In genomic region chr1:181420080-181420536, GRCm38 (mm10) we compare ENCODE assay signal across 15 mouse cellular contexts.
DNase-seq lines count a peak whose midpoint lies in the region; ATAC-seq lines count a peak whose summit lies in the region.
"Had no signal": no experiment of that assay in that cellular context is flagged by ENCODE, and none has a peak within 500 bp of the region (broad histone marks: within the 10 kb centered on the region; RNA-seq: fewer than 3 reads in every experiment).

No protein-coding gene starts in this region.

- peak; percentile 57; the same call in 1 of the 2 replicates for ATAC-seq in forebrain, embryonic 15.5 days (replicated peaks)
- ATAC-seq: liver, embryonic 12.5 days had no signal

- no peaks in the 10 kb centered on the region for H3K9me3 ChIP-seq in forebrain, embryonic 15.5 days
- H3K9me3 ChIP-seq in forebrain, embryonic 10.5 days: no peaks in the 10 kb centered on the region
- H3K9me3 ChIP-seq: hindbrain, embryonic 12.5 days; liver, embryonic 12.5 days; midbrain, embryonic 12.5 days; stomach, embryonic 15.5 days had no signal

- 12% methylated on average over 11 of the region's 11 CpGs for WGBS in forebrain, embryonic 15.5 days
- WGBS in forebrain, embryonic 10.5 days: 56% methylated on average over 11 of the region's 11 CpGs

- H3K4me3 ChIP-seq in forebrain, embryonic 15.5 days: no peak overlapping the region
- no peak overlapping the region for H3K4me3 ChIP-seq in forebrain, embryonic 10.5 days
- H3K4me3 ChIP-seq: hindbrain, embryonic 12.5 days; liver, embryonic 12.5 days; midbrain, embryonic 12.5 days; stomach, embryonic 15.5 days had no signal

- no peak overlapping the region for H3K9ac ChIP-seq in forebrain, embryonic 15.5 days (replicated peaks)
- H3K9ac ChIP-seq: hindbrain, embryonic 12.5 days; liver, embryonic 12.5 days; midbrain, embryonic 12.5 days; stomach, embryonic 15.5 days had no signal

- no peak overlapping the region for H3K4me2 ChIP-seq in forebrain, embryonic 15.5 days (replicated peaks)
- H3K4me2 ChIP-seq: hindbrain, embryonic 12.5 days; liver, embryonic 12.5 days; midbrain, embryonic 12.5 days; stomach, embryonic 15.5 days had no signal

- no peak for DNase-seq in forebrain, embryonic 10.5 days (ENCODE audit: extremely low spot score, low spot score)
- peak; percentile 31 to 46 for DNase-seq in layer of hippocampus, postnatal 14 days (ENCODE audit: low spot score in 2 of 2)
- DNase-seq in layer of hippocampus, postnatal 25 days (ENCODE audit: extremely low spot score in 1 of 2, low spot score in 1 of 2): no peak
- DNase-seq in right cerebral cortex, postnatal 10 days (ENCODE audit: low spot score in 2 of 2): peak; percentile 58 to 64
- DNase-seq in right cerebral cortex, postnatal 25 days: no peak
- DNase-seq in spleen, adult 12 weeks (ENCODE audit: low spot score): no peak
- DNase-seq in MN1 (ENCODE audit: low spot score): no peak
- DNase-seq: kidney, adult 9 months; right cerebral cortex, postnatal 14 days; thymus, postnatal 36 days had no signal

- peak overlapping the region; percentile 60 for H3K27ac ChIP-seq in forebrain, embryonic 15.5 days (replicated peaks)
- H3K27ac ChIP-seq in forebrain, embryonic 10.5 days: no peak overlapping the region
- H3K27ac ChIP-seq: hindbrain, embryonic 12.5 days; liver, embryonic 12.5 days; midbrain, embryonic 12.5 days; stomach, embryonic 15.5 days had no signal

- peaks cover 32% of the 10 kb centered on the region for H3K4me1 ChIP-seq in forebrain, embryonic 15.5 days
- H3K4me1 ChIP-seq in forebrain, embryonic 10.5 days: peaks cover 26% of the 10 kb centered on the region
- H3K4me1 ChIP-seq: liver, embryonic 12.5 days had no signal

- H3K36me3 ChIP-seq in forebrain, embryonic 15.5 days: no peaks in the 10 kb centered on the region
- H3K36me3 ChIP-seq in forebrain, embryonic 10.5 days (replicated peaks): no peaks in the 10 kb centered on the region
- H3K36me3 ChIP-seq: hindbrain, embryonic 12.5 days; liver, embryonic 12.5 days; midbrain, embryonic 12.5 days; stomach, embryonic 15.5 days had no signal

- no peaks in the 10 kb centered on the region for H3K27me3 ChIP-seq in forebrain, embryonic 15.5 days
- 0 out of 2 replicates have a peak, but pooled peaks cover 11% of the 10 kb centered on the region for H3K27me3 ChIP-seq in forebrain, embryonic 10.5 days (ENCODE audit: poor library complexity, severe bottlenecking)

Comparison
In these comparisons a context has a peak if more than half of its experiments do, and no peak if none do; other contexts are left out.
1. DNase-seq: peak in layer of hippocampus, postnatal 14 days (2 of 2) and right cerebral cortex, postnatal 10 days (2 of 2); none in forebrain, embryonic 10.5 days (single experiment), layer of hippocampus, postnatal 25 days (0 of 2), right cerebral cortex, postnatal 25 days (single experiment), spleen, adult 12 weeks (single experiment) and MN1 (single experiment).